Mouse (Mus musculus) stomach, embryonic 14.5 days (tissue): Measurements from ENCODE around the gene F7. TPM values are rescaled to one million over a fixed set of nuclear protein-coding genes. Genes with fewer than 3 reads are reported as not detected.
A peak's percentile ranks its signal among the peaks of the same experiment; 100 is the strongest.

Experiments
- ATAC-seq: fragments of 200-750 bp; cut with Nextera tagmentation; 2 replicates; pipeline ENCODE4 v1.8.0; 2017; ENCODE audit warnings: low read depth, moderate TSS enrichment; ENCODE audit not compliant: insufficient number of reproducible peaks, insufficient read depth, low FRiP score
- H3K27ac ChIP-seq: fragments of 300-500 bp; sonication (generic); 2 replicates; pipeline ENCODE4 v1.5.1; 2014; ENCODE audit warnings: mild to moderate bottlenecking, low read length, moderate library complexity, mixed read lengths
- H3K27me3 ChIP-seq: fragments of 300-500 bp; sonication (generic); 2 replicates; pipeline ENCODE4 v1.6.1; 2014; ENCODE audit warnings: low read length, control low read depth, mixed read lengths; ENCODE audit not compliant: control insufficient read depth, insufficient read depth
- H3K36me3 ChIP-seq: fragments of 300-500 bp; sonication (generic); 2 replicates; pipeline ENCODE4 v1.6.1; 2014; ENCODE audit warnings: mild to moderate bottlenecking, control low read depth, low read length, moderate library complexity, mixed read lengths; ENCODE audit not compliant: control insufficient read depth, insufficient read depth
- H3K4me1 ChIP-seq: fragments of 300-500 bp; sonication (generic); 2 replicates; pipeline ENCODE4 v1.6.1; 2014; ENCODE audit warnings: low read length, control low read depth, mixed read lengths; ENCODE audit not compliant: control insufficient read depth, insufficient read depth
- H3K4me2 ChIP-seq: fragments of 300-500 bp; sonication (generic); replicated peaks from 2 replicates; pipeline ENCODE4 v1.6.1; 2014; ENCODE audit warnings: low read depth, low read length, control low read depth
- H3K4me3 ChIP-seq: fragments of 300-500 bp; sonication (generic); 2 replicates; pipeline ENCODE4 v1.5.1; 2014; ENCODE audit warnings: low read depth, low read length, control low read depth
- H3K9ac ChIP-seq: fragments of 300-500 bp; sonication (generic); replicated peaks from 2 replicates; pipeline ENCODE4 v1.6.1; 2014; ENCODE audit warnings: low read depth, mild to moderate bottlenecking, control low read depth, low read length, moderate library complexity, mixed read lengths
- H3K9me3 ChIP-seq: fragments of 300-500 bp; sonication (generic); 2 replicates; pipeline ENCODE4 v1.6.1; 2016; ENCODE audit warnings: low read depth, low read length, control low read depth; ENCODE audit not compliant: control insufficient read depth
- WGBS: fragments of 180-500 bp; shearing (Covaris S2); extraction: QIAGEN DNeasy Blood & Tissue Kit; methylation state at CpG from one replicate; pipeline ENCODE4 v1.1.7; 2014; 5-methylcytosine and 5-hydroxymethylcytosine counted together
- polyA plus RNA-seq: library from polyadenylated mRNA; unstranded; fragments of >200 nt; fragmentation: Nextera tagmentation; extraction: Ambion mirVana; gene quantifications from 2 replicates; pipeline ENCODE4 v1.2.1, GENCODE M21; 2014

F7 gene
- polyA plus RNA-seq, 1 experiment from 2014 or later: not detected

DNA sequence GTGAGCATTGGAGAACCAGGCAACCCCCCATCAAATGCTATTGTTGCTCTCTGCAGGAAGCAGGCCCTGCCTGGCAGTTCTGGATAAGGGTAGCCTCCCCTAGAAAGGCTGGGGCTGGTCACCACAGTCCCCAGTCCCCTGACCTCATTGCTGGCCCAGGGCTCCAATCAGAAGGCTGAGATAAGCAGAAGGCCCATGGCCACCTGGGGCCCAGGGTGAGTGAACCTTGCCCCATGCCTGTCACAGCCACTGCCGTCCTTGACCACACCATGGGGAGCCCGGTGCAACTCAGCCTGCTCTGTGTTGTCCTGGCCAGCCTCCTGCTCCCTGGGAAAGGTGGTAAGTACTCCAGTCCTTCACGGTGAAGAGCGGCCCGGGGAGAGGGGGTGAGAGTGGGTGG is 11.7 kb downstream of the F7 start:
- no peak overlapping the region for H3K9ac ChIP-seq
- no peaks in the 10 kb centered on the region for H3K9me3 ChIP-seq
- no peaks in the 10 kb centered on the region for H3K36me3 ChIP-seq
- H3K27me3 ChIP-seq: no peaks in the 10 kb centered on the region
- H3K4me3 ChIP-seq: no peak overlapping the region
- no peak overlapping the region for H3K27ac ChIP-seq
- no peak overlapping the region for H3K4me2 ChIP-seq
- ATAC-seq: no peak
- WGBS: 39% methylated on average over 5 of the region's 5 CpGs
- H3K4me1 ChIP-seq: no peaks in the 10 kb centered on the region

DNA sequence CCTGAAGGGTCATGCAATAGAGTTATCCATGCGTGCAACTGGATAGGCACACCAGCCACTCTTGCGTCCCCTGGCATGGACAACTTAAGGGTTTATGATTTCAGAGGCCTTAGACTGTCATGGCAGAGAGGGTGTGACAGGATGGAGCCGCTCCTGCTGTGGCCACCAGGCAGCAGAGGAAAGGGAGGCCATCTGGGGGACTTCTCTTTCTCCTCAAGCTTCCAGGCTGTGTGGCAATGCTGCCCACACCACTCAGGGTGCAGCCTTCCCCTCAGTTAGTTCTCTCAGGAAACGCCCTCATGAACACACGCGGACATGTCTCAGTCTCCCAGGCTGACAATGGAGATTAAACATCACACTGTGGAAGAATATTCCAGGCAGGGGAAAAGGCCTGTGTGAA is 13.2 kb downstream of the F7 start:
- no peak for ATAC-seq
- H3K4me1 ChIP-seq: no peaks in the 10 kb centered on the region

DNA sequence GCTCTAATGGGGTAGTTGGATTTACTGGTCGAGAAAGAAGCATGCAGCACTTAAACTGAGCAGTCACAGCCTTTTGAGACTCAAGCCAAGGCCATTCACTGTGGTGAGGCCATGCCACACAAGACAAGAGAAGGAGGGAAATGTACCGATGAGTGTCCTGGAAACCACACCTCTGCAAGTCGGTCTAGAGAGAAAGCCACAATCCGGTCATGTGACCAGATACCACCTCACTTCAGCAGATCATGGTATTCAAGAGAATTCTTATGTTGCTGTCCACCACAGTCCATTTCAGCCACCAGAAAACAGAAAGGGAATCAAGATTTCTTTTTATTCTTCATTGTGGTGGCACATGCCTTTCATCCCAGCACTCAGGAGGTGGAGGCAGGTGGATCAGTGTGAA is 15.6 kb downstream of the F7 start:
- no peak overlapping the region for H3K9ac ChIP-seq
- 83% methylated on average over 4 of the region's 4 CpGs for WGBS
- no peak overlapping the region for H3K4me3 ChIP-seq
- H3K9me3 ChIP-seq: no peaks in the 10 kb centered on the region
- no peaks in the 10 kb centered on the region for H3K27me3 ChIP-seq
- H3K36me3 ChIP-seq: no peaks in the 10 kb centered on the region
- no peak overlapping the region for H3K4me2 ChIP-seq
- no peak for ATAC-seq
- no peak overlapping the region for H3K27ac ChIP-seq
- H3K4me1 ChIP-seq: no peaks in the 10 kb centered on the region

More for the DNA sequence above, 13.2 kb downstream of the F7 start:
- H3K4me3 ChIP-seq: no peak overlapping the region
- H3K27ac ChIP-seq: no peak overlapping the region
- no peak overlapping the region for H3K4me2 ChIP-seq
- H3K27me3 ChIP-seq: no peaks in the 10 kb centered on the region
- H3K9ac ChIP-seq: no peak overlapping the region
- H3K36me3 ChIP-seq: no peaks in the 10 kb centered on the region
- no peaks in the 10 kb centered on the region for H3K9me3 ChIP-seq
- 89% methylated on average over 6 of the region's 6 CpGs for WGBS

DNA sequence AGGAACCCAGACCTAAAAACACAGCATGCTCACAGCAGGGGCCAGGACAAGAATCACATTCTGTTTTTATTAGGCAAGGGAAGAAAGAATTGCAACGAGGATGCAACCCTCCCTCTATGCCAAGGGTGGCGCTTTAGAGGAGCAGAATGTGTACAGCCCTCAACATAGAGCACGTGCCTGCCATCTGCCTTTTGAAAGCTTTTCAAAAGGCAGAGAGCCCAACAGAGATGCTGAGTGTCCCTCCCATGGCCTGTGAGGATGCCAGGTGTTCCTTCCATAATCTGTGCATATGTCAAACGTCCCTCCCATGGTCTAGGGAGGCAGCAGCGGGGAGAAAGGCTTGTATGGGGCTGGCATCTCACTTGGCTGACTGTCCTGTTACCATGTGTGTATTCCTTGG is 21.8 kb downstream of the F7 start:
- Histone ChIP-seq H3K9ac (no peak overlapping the region), H3K4me3 (no peak overlapping the region), H3K4me1 (no peaks in the 10 kb centered on the region), H3K36me3 (no peaks in the 10 kb centered on the region), H3K27ac (no peak overlapping the region), H3K4me2 (no peak overlapping the region), H3K27me3 (no peaks in the 10 kb centered on the region), H3K9me3 (no peaks in the 10 kb centered on the region)
- WGBS: 63% methylated on average over 5 of the region's 5 CpGs
- no peak for ATAC-seq

DNA sequence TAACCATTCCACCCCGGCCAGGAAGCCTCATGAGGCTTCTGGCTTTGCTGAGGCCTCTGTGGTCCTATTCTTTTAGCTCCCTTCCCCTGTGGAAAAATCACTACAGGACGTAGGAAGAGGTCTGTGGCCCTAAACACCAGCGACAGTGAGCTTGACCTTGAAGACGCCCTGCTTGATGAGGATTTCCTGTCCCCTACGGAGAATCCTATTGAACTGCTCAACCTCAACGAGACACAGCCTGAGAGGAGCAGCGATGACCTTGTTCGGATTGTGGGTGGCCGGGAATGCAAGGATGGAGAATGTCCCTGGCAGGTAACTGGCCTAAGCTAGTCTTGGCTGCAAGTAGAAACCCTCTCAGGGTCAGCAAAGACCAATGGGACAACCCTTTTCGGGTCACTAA is 24.7 kb downstream of the F7 start:
- 84% methylated on average over 10 of the region's 10 CpGs for WGBS

DNA sequence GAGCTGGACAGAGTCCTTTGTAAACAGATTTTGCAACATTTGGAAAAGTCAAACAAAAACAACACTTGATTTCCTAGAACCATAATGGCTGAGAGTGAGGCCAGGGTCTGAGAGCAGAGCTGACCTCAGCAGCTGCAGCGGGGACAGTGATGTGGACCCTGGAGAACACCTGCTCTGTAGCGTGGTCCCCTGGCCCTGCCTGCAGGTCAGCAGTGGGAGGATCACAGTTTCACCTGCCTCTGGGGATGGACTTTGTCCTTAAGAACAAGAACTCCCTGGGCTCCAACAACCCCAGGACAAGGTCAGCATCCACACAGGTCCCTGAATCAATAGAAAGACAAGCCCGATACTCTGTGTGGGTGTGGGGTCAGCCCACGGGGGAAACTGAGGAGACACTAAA is 31.5 kb downstream of the F7 start:
- Histone ChIP-seq H3K4me3 (no peak overlapping the region), H3K27me3 (no peaks in the 10 kb centered on the region), H3K36me3 (no peaks in the 10 kb centered on the region), H3K4me2 (no peak overlapping the region), H3K27ac (no peak overlapping the region), H3K9ac (no peak overlapping the region), H3K4me1 (no peaks in the 10 kb centered on the region), H3K9me3 (no peaks in the 10 kb centered on the region)
- 72% methylated on average over 4 of the region's 4 CpGs for WGBS
- no peak for ATAC-seq

More for the DNA sequence above, 24.7 kb downstream of the F7 start:
- no peak overlapping the region for H3K9ac ChIP-seq
- no peak overlapping the region for H3K4me3 ChIP-seq
- H3K4me1 ChIP-seq: no peaks in the 10 kb centered on the region
- no peaks in the 10 kb centered on the region for H3K36me3 ChIP-seq
- ATAC-seq: no peak
- no peak overlapping the region for H3K4me2 ChIP-seq
- H3K27me3 ChIP-seq: no peaks in the 10 kb centered on the region
- H3K9me3 ChIP-seq: no peaks in the 10 kb centered on the region
- no peak overlapping the region for H3K27ac ChIP-seq

DNA sequence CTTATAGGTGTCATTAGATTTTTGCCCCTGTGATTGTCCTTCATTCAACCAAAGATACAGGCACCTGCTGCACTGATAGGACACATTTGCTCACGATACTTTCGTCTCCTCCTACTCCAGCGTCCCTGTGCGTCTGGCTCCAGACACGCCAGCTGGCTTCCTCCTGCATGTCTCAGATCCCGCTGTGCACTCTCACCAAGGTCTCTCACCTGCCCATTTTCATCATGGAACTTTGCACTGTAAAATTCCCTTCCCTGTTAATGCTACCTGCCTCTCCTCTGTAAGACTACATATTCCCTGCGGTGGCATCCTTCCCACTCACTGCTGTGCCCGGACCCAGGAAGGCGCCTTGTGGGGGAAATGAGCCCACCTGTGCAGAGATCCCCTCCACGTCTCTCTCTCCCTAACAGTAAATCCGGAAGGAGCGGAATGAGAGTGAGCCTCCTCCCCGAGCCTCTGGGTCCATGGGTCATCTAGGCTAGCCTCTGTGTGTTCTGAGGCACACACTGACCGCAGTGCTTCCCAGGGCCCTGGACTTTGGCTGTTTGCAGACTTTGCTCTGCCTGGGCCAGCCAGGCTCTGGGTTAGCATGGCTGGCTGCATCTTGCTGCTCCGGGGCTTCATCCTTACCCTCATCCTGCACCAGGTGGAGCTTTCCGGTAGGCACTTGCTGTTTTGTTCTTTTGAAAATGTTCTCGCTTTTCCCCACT is 34.8 kb downstream of the F7 start, which contains the start of gene Proz:
Gene Proz, plus strand, starts transcription at position 474 of the 710 bp plus-strand sequence.
- H3K4me2 ChIP-seq: no peak within 1 kb of the TSS
- H3K9ac ChIP-seq: no peak within 1 kb of the TSS
- H3K27me3 ChIP-seq: no peaks in the 10 kb centered on the region
- no peaks in the 10 kb centered on the region for H3K4me1 ChIP-seq
- H3K27ac ChIP-seq: no peak within 1 kb of the TSS
- H3K4me3 ChIP-seq: no peak within 1 kb of the TSS
- ATAC-seq: no peak
- no peaks in the 10 kb centered on the region for H3K36me3 ChIP-seq
- H3K9me3 ChIP-seq: no peaks in the 10 kb centered on the region
- WGBS: 74% methylated on average over 17 of the region's 17 CpGs

DNA sequence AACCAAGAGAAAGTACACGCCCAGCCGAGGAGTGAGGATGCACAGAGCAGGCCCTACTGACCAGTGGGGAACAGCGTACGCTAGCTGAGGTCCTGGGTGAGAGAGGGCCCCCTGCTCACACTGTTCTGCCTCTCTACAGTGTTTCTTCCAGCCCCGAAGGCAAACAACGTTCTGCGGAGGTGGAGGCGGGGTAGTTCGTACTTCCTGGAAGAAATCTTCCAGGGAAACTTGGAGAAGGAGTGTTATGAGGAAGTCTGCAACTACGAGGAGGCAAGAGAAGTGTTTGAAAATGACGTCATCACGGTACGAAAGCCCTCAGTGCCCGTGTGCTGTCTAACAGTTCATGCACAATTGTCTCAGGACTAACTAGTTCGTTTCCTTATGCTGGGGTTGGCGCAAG is 37.3 kb downstream of the F7 start:
- 65% methylated on average over 16 of the region's 16 CpGs for WGBS
- no peak overlapping the region for H3K4me3 ChIP-seq
- H3K9me3 ChIP-seq: no peaks in the 10 kb centered on the region
- H3K9ac ChIP-seq: no peak overlapping the region
- H3K36me3 ChIP-seq: no peaks in the 10 kb centered on the region
- no peak overlapping the region for H3K27ac ChIP-seq
- H3K4me1 ChIP-seq: no peaks in the 10 kb centered on the region
- no peak overlapping the region for H3K4me2 ChIP-seq
- no peaks in the 10 kb centered on the region for H3K27me3 ChIP-seq
- ATAC-seq: no peak

DNA sequence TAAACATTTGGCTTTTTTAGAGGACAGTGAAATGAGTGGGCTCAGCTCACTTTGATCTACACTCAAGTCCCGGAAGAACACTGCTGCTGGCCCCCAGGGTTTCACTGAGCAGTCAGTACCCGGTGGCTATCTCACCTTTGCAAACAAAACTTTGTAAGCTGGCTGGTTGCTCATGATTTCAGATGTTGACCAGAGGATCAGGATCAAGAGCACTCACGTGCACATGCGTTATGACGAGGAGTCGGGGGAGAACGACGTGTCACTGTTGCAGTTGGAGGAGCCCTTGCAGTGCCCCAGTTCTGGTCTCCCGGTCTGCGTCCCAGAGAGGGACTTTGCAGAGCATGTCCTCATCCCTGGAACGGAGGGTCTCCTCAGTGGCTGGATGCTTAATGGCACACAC is 47.4 kb downstream of the F7 start:
- Histone ChIP-seq H3K27me3 (no peaks in the 10 kb centered on the region), H3K4me1 (no peaks in the 10 kb centered on the region), H3K4me2 (no peak overlapping the region), H3K36me3 (peaks cover 32% of the 10 kb centered on the region; the same call in 1 of the 2 replicates), H3K9me3 (no peaks in the 10 kb centered on the region), H3K4me3 (no peak overlapping the region), H3K9ac (no peak overlapping the region), H3K27ac (no peak overlapping the region)
- peak; percentile 37; the same call in 1 of the 2 replicates for ATAC-seq
- WGBS: 82% methylated on average over 11 of the region's 11 CpGs
